Mouse (Mus musculus): ENCODE measurements around the gene Apbb2. TPM values are rescaled to one million over a fixed set of nuclear protein-coding genes. Genes with fewer than 3 reads are reported as not detected.

The Apbb2 gene
- total and polyA plus RNA-seq, 3 experiments = 0.34 to 0.40 (median 0.34) TPM

DNA sequence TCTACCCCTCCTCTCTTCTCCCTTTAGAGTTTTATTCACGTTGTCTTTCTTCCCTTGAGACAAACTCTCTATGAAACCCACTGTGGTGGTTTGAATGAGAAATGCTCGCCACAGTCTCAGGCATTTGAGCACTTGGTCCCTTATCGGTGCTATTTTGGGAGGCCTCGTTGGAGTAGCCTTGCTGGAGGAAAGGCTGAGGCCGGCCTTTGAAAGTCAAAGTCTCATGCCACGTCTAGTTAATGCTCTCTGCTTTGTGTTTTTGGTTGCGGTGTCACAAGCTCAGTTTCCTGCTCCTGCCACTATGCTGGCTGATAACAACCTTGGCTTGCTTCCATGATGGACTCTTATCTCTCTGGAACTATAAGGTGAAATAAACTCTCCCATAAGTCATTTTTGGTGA is 28.9 kb upstream of the Apbb2 start:
- no peak for DNase-seq (ENCODE audit: extremely low read depth)
- Histone ChIP-seq H3K4me2 (ENCODE audit: insufficient read depth, low read depth, poor library complexity, severe bottlenecking) (no peak overlapping the region), H3K27ac (ENCODE audit: insufficient read depth, low read depth) (no peak overlapping the region), H3K36me3 (replicated peaks in 1 of 2; ENCODE audit: control insufficient read depth in 1 of 2, insufficient read depth in 1 of 2, low read length in 1 of 2) (no peaks in the 10 kb centered on the region), H3K4me3 (replicated peaks in 1 of 3; ENCODE audit: low read depth in 2 of 3, low read length in 2 of 3, poor library complexity in 1 of 3) (no peak overlapping the region), H3K4me1 (ENCODE audit: control insufficient read depth in 1 of 2, insufficient read depth in 2 of 2) (peaks cover 0 to 3% of the 10 kb centered on the region in 2 experiments; a peak in 1 of 4 replicates), H3K9me3 (replicated peaks; ENCODE audit: low read length) (no peaks in the 10 kb centered on the region), H3K79me2 (replicated peaks; ENCODE audit: control insufficient read depth, extremely low read depth, insufficient read depth, poor library complexity, severe bottlenecking) (no peaks in the 10 kb centered on the region), H3K27me3 (replicated peaks) (no peaks in the 10 kb centered on the region), H3K9ac (ENCODE audit: insufficient read depth, low read depth) (no peak overlapping the region)
- TF ChIP-seq CHD2 (IDR thresholded peaks at IDR 0.05; ENCODE audit: low read length) (no peak), KAT2A (IDR thresholded peaks at IDR 0.05; ENCODE audit: insufficient replicate concordance, low read length) (no peak), MAX (IDR thresholded peaks at IDR 0.05; ENCODE audit: low read length) (no peak), PAX5 (IDR thresholded peaks at IDR 0.05; ENCODE audit: low read length) (no peak), NELFE (IDR thresholded peaks at IDR 0.05; ENCODE audit: low read depth, low read length) (no peak), POLR2A (IDR thresholded peaks at IDR 0.05; ENCODE audit: low read depth, low read length) (no peak), POLR2AphosphoS2 (IDR thresholded peaks at IDR 0.05; ENCODE audit: low read depth, low read length) (no peak), MAFK (IDR thresholded peaks at IDR 0.05; ENCODE audit: insufficient replicate concordance, low read length) (no peak), JUN (IDR thresholded peaks at IDR 0.05; ENCODE audit: insufficient read depth, low read depth, low read length) (no peak), ZMIZ1 (IDR thresholded peaks at IDR 0.05; ENCODE audit: low read depth, low read length) (no peak), HCFC1 (IDR thresholded peaks at IDR 0.05; ENCODE audit: low read depth, low read length) (no peak), MEF2A (IDR thresholded peaks at IDR 0.05; ENCODE audit: borderline replicate concordance, low read depth, low read length) (no peak), MYC (IDR thresholded peaks at IDR 0.05; ENCODE audit: low read depth, low read length) (no peak), CHD1 (IDR thresholded peaks at IDR 0.05; ENCODE audit: low read depth, low read length) (no peak), SMC3 (IDR thresholded peaks at IDR 0.05; ENCODE audit: low read depth, low read length) (no peak)
- dilution Hi-C loops (cut with MboI; ENCODE audit: extremely low pct_ligation_motif_present, extremely low pct_unique_long_range_greater_than_20kb, low sequenced_read_pairs) = no loop called here
- in situ Hi-C loops (cut with MboI; ENCODE audit: low pct_ligation_motif_present, low pct_unique_long_range_greater_than_20kb, low sequenced_read_pairs) = no loop called here

DNA sequence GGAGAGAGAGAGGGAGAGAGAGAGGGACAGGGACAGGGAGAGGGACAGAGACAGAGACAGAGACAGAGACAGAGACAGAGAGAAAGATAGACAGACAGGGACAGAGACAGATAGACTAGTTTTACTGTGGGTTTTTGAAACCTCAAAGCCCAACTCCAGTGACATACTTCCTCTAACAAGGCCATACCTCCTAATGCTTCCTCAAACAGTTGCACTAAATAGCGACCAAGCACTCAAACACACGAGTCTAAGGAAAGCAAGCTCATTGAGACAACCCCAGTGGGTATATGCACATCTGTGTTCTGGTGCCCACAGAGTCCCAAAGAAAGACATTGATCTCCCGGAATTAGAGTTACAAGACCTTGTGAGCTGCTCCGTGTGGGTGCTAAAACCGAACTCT is 24.7 kb upstream of the Apbb2 start:
- TF ChIP-seq KAT2A (IDR thresholded peaks at IDR 0.05; ENCODE audit: insufficient replicate concordance, low read length) (no peak), MAX (IDR thresholded peaks at IDR 0.05; ENCODE audit: low read length) (no peak), RAD21 (IDR thresholded peaks at IDR 0.05; ENCODE audit: low read depth, low read length) (no peak), MXI1 (IDR thresholded peaks at IDR 0.05; ENCODE audit: low read depth, low read length) (no peak), ETS1 (conservative IDR thresholded peaks at IDR 0.05; ENCODE audit: low read depth, low read length) (no peak), NRF1 (IDR thresholded peaks at IDR 0.05; ENCODE audit: low read depth, low read length) (no peak), IRF4 (IDR thresholded peaks at IDR 0.05; ENCODE audit: low read depth, low read length) (no peak), SIN3A (IDR thresholded peaks at IDR 0.05; ENCODE audit: low read length) (no peak), CHD1 (IDR thresholded peaks at IDR 0.05; ENCODE audit: low read depth, low read length) (no peak), UBTF (IDR thresholded peaks at IDR 0.05; ENCODE audit: low read depth, low read length) (no peak), BHLHE40 (IDR thresholded peaks at IDR 0.05; ENCODE audit: low read depth, low read length) (no peak), GABPA (IDR thresholded peaks at IDR 0.05; ENCODE audit: insufficient replicate concordance, low read depth, low read length) (no peak), ZKSCAN1 (IDR thresholded peaks at IDR 0.05; ENCODE audit: borderline replicate concordance, low read depth, low read length) (no peak), USF1 (IDR thresholded peaks at IDR 0.05; ENCODE audit: low read depth, low read length) (no peak), POLR2AphosphoS2 (IDR thresholded peaks at IDR 0.05; ENCODE audit: low read depth, low read length) (no peak), POLR2A (IDR thresholded peaks at IDR 0.05; ENCODE audit: low read depth, low read length) (no peak), JUN (IDR thresholded peaks at IDR 0.05; ENCODE audit: insufficient read depth, low read depth, low read length) (no peak), E2F4 (IDR thresholded peaks at IDR 0.05; ENCODE audit: insufficient replicate concordance, low read depth, low read length) (no peak)
- in situ Hi-C loops (cut with MboI; ENCODE audit: low pct_ligation_motif_present, low pct_unique_long_range_greater_than_20kb, low sequenced_read_pairs) = no loop called here
- Histone ChIP-seq H3K79me2 (replicated peaks; ENCODE audit: control insufficient read depth, extremely low read depth, insufficient read depth, poor library complexity, severe bottlenecking) (no peaks in the 10 kb centered on the region), H3K4me2 (ENCODE audit: insufficient read depth, low read depth, poor library complexity, severe bottlenecking) (no peak overlapping the region), H3K4me1 (ENCODE audit: control insufficient read depth in 1 of 2, insufficient read depth in 2 of 2) (peaks cover 0 to 3% of the 10 kb centered on the region in 2 experiments; a peak in 1 of 4 replicates), H3K9me3 (replicated peaks; ENCODE audit: low read length) (peaks cover 3% of the 10 kb centered on the region), H3K27ac (ENCODE audit: insufficient read depth, low read depth) (no peak overlapping the region), H3K27me3 (replicated peaks) (no peaks in the 10 kb centered on the region), H3K4me3 (replicated peaks in 1 of 3; ENCODE audit: low read depth in 2 of 3, low read length in 2 of 3, poor library complexity in 1 of 3) (no peak overlapping the region), H3K9ac (ENCODE audit: insufficient read depth, low read depth) (no peak overlapping the region), H3K36me3 (replicated peaks in 1 of 2; ENCODE audit: control insufficient read depth in 1 of 2, insufficient read depth in 1 of 2, low read length in 1 of 2) (no peaks in the 10 kb centered on the region)
- dilution Hi-C loops (cut with MboI; ENCODE audit: extremely low pct_ligation_motif_present, extremely low pct_unique_long_range_greater_than_20kb, low sequenced_read_pairs) = no loop called here
- no peak for DNase-seq (ENCODE audit: extremely low read depth)

Measured in CH12.LX (cell line).